Mouse (Mus musculus) kidney, adult 2 months (tissue): ENCODE data around the gene Taldo1.

Experiments
- CTCF ChIP-seq: fragments of 200-500 bp; conservative IDR thresholded peaks from 2 replicates; pipeline ENCODE4 v1.5.1; 2011; ENCODE audit warnings: low read depth, mild to moderate bottlenecking, control low read depth, low read length, moderate library complexity, mixed read lengths; ENCODE audit not compliant: insufficient read depth, insufficient read length
- POLR2A ChIP-seq: fragments of 200-500 bp; IDR thresholded peaks from one replicate; pipeline ENCODE4 v1.6.1; 2011; ENCODE audit warnings: low read depth, low read length, control low read depth

DNA sequence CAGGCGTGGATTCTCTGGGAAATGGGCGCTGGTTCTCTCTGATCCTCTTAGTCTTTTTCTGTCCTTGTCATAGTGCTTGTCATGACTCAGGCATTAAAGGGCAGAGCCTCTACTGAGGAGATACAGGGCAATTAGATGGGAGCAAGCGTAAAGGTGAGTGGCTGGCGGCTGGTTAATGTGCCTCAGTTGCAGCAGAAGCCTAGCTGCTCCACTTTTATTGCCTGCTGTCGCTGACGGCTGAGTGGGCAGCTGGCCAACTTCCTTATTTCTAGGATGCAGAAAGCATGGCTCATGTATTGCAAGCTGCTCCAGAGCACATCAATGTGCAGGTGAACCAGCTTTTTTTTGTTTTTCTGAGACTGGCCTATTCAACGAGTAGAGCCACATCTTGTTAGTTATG lies 27.0 kb downstream of the Taldo1 start:
- no peak for TF ChIP-seq CTCF
- no peak for TF ChIP-seq POLR2A
